Mouse (Mus musculus) limb, embryonic 15.5 days (tissue): ENCODE measurements around the gene Srsf11. TPM values are rescaled to one million over a fixed set of nuclear protein-coding genes. Genes with fewer than 3 reads are reported as not detected.
A peak's percentile ranks its signal among the peaks of the same experiment; 100 is the strongest.

ENCODE experiments used
- ATAC-seq: fragments of 200-750 bp; cut with Nextera tagmentation; 2 replicates; pipeline ENCODE4 v1.8.0; 2017; ENCODE audit warnings: low read depth, moderate TSS enrichment; ENCODE audit not compliant: insufficient number of reproducible peaks, low FRiP score, low TSS enrichment
- H3K27ac ChIP-seq: fragments of 300-500 bp; sonication (generic); 2 replicates; pipeline ENCODE4 v1.5.1; 2015; ENCODE audit warnings: moderate library complexity, mild to moderate bottlenecking, inconsistent platforms
- H3K27me3 ChIP-seq: fragments of 300-500 bp; sonication (generic); 2 replicates; pipeline ENCODE4 v1.6.1; 2015; ENCODE audit warnings: inconsistent platforms
- H3K36me3 ChIP-seq: fragments of 300-500 bp; sonication (generic); 2 replicates; pipeline ENCODE4 v1.6.1; 2015; ENCODE audit warnings: inconsistent platforms
- H3K4me1 ChIP-seq: fragments of 300-500 bp; sonication (generic); 2 replicates; pipeline ENCODE4 v1.6.1; 2015; ENCODE audit warnings: inconsistent platforms
- H3K4me2 ChIP-seq: fragments of 300-500 bp; sonication (generic); 2 replicates; pipeline ENCODE4 v1.6.1; 2015; ENCODE audit warnings: mild to moderate bottlenecking, inconsistent platforms
- H3K4me3 ChIP-seq: fragments of 300-500 bp; sonication (generic); 2 replicates; pipeline ENCODE4 v1.5.1; 2015; ENCODE audit warnings: mild to moderate bottlenecking, inconsistent platforms
- H3K9ac ChIP-seq: fragments of 300-500 bp; sonication (generic); 2 replicates; pipeline ENCODE4 v1.6.1; 2015; ENCODE audit warnings: inconsistent platforms
- H3K9me3 ChIP-seq: fragments of 300-500 bp; sonication (generic); 2 replicates; pipeline ENCODE4 v1.6.1; 2016; ENCODE audit warnings: inconsistent platforms
- WGBS: fragments of 180-500 bp; shearing (Covaris S2); methylation state at CpG from one replicate; pipeline ENCODE4 v1.1.7; 2015; 5-methylcytosine and 5-hydroxymethylcytosine counted together
- polyA plus RNA-seq: library from polyadenylated mRNA; unstranded; fragments of >200 nt; fragmentation: Nextera tagmentation; extraction: Ambion mirVana; gene quantifications from 2 replicates; pipeline ENCODE4 v1.2.1, GENCODE M21; 2015

Gene Srsf11
- polyA plus RNA-seq, result 228 and 247 TPM in 2 replicates

DNA sequence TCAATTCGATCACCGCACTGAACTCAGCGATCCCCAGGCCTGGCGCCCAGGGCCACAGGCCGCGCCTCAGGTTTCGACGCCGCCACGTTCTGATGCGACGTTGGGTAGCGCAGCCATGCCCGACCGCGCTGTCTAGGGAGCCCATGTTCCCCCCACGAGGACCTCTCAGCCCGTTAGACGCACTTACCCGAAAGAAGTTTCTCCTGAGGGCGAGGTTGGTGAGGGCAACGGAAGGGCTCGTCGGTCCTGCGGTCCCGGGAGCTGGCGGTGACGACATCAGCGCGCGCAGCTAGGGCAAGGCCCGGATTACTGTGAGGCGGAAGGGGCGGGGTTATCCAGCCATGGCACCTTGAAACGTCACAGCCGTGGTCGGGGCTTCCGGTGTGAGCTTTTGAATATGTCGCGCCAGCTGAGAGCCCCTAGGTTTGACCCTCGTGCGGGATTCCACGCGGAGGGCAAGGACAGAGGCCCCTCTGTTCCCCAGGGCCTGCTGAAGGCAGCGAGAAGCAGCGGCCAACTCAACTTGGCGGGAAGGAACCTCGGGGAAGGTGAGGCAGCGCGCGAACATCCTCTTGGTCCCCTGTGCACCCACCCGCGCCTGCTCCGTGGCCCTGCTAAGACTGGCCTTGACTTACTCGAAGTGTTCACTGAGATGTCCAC, at the start of gene Srsf11, which contains the start of gene Lrrc40:
Gene Srsf11 (minus strand): TSS at position 311 of the 660 bp plus-strand sequence.
Gene Lrrc40 (plus strand): TSS at position 334 of the 660 bp plus-strand sequence.
- peaks cover 23% of the 10 kb centered on the region for H3K4me1 ChIP-seq
- peak within 1 kb of the TSS; percentile 56 for H3K4me2 ChIP-seq
- H3K4me3 ChIP-seq, result peak within 1 kb of the TSS; percentile 96
- no peaks in the 10 kb centered on the region for H3K27me3 ChIP-seq
- peak; percentile 94 for ATAC-seq
- H3K27ac ChIP-seq, result peak within 1 kb of the TSS; percentile 89
- H3K9me3 ChIP-seq, result no peaks in the 10 kb centered on the region
- under 1% methylated on average over 55 of the region's 55 CpGs for WGBS
- peak within 1 kb of the TSS; percentile 89 for H3K9ac ChIP-seq
- H3K36me3 ChIP-seq, result no peaks in the 10 kb centered on the region

- Histone ChIP-seq H3K9ac (no peak overlapping the region), H3K27me3 (no peaks in the 10 kb centered on the region), H3K4me2 (no peak overlapping the region), H3K4me1 (no peaks in the 10 kb centered on the region), H3K36me3 (no peaks in the 10 kb centered on the region), H3K27ac (no peak overlapping the region), H3K4me3 (no peak overlapping the region), H3K9me3 (no peaks in the 10 kb centered on the region)
- WGBS, result 75% methylated on average over 5 of the region's 5 CpGs
- no peak for ATAC-seq
These were observed 41.4 kb upstream of the Srsf11 start for GRCm38 (mm10) chr3:158077828-158078227.

GRCm38 (mm10) chr3:158077380-158077772, 40.9 kb upstream of the Srsf11 start:
- no peaks in the 10 kb centered on the region for H3K27me3 ChIP-seq
- H3K27ac ChIP-seq, result no peak overlapping the region
- no peak for ATAC-seq
- no peak overlapping the region for H3K4me3 ChIP-seq
- H3K4me1 ChIP-seq, result no peaks in the 10 kb centered on the region
- 46% methylated on average over 1 of the region's 1 CpGs for WGBS
- no peaks in the 10 kb centered on the region for H3K36me3 ChIP-seq
- H3K9me3 ChIP-seq, result no peaks in the 10 kb centered on the region
- H3K4me2 ChIP-seq, result no peak overlapping the region
- no peak overlapping the region for H3K9ac ChIP-seq

DNA sequence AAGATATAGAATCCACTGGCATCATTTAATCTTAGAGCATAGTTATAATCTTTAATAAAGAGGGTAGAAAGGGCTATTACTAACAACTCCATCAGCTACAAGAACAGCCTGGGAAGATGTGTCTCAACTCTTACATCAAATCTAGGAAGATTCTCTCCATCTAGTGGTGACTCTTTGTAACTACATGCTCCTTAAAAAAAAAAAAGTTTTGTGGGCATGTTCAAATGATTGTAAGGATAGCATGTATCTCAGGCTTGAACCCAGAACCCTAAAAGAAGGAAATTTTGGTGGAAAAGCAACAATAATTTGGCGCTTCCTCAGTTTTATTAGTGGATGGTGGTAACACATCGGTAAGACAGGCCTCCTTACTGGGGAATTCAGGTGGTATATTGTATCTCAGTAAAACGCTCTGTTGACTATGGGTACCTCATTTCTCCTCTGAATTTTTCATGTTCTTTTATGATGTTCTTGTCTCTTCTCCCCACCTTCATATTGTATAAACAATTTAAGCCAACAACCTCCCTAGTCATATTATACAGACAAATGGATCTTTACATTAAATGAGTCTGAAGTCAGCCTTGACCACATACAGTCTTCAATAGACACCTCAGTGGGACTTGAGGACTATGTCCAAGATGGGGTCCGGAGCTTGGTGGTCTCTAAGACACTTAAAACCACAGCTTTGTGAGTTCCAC, 40.4 kb upstream of the Srsf11 start:
- no peak overlapping the region for H3K9ac ChIP-seq
- no peaks in the 10 kb centered on the region for H3K9me3 ChIP-seq
- H3K4me3 ChIP-seq, result no peak overlapping the region
- no peak for ATAC-seq
- H3K27ac ChIP-seq, result no peak overlapping the region
- H3K4me1 ChIP-seq, result no peaks in the 10 kb centered on the region
- H3K27me3 ChIP-seq, result no peaks in the 10 kb centered on the region
- no peaks in the 10 kb centered on the region for H3K36me3 ChIP-seq
- no peak overlapping the region for H3K4me2 ChIP-seq
- WGBS, result 40% methylated on average over 4 of the region's 4 CpGs

- no peaks in the 10 kb centered on the region for H3K36me3 ChIP-seq
- no peaks in the 10 kb centered on the region for H3K4me1 ChIP-seq
- H3K9ac ChIP-seq, result no peak overlapping the region
- ATAC-seq, result no peak
- H3K27me3 ChIP-seq, result no peaks in the 10 kb centered on the region
- no peak overlapping the region for H3K4me3 ChIP-seq
- H3K27ac ChIP-seq, result no peak overlapping the region
- H3K4me2 ChIP-seq, result no peak overlapping the region
- H3K9me3 ChIP-seq, result no peaks in the 10 kb centered on the region
- 82% methylated on average over 2 of the region's 2 CpGs for WGBS
These were observed 38.6 kb upstream of the Srsf11 start for GRCm38 (mm10) chr3:158075004-158075403.

DNA sequence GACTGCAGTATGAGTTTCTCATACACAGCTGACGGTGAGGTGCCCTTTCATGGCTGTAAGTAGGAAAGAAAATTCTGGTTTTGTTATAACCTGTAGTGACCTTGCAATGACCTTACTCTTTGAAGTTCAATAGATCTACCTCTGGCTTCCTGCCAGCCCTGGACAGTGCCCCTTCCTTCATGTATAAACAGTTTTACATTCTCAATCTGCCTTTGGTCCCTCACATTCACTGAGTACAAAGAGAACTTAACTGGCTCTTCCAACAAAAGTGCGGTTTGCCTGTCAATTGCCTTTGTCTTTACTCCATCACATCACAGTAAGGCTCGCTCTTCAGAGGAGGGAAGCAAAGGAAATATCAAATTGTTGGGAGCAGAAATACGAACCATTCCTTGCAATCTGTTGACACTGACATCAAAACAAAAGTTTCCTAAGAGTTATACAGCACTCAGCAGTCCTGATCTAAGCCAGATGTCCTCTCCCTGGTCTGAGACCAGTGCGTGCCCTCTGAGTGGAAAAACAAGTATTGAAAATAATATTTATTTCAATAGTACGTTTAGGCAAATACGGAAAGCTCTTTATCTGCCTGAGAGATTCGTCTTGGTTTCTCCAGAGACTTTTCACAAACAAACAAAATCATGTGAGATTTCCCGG, 32.3 kb upstream of the Srsf11 start:
- no peak overlapping the region for H3K27ac ChIP-seq
- peaks cover 10% of the 10 kb centered on the region; the same call in 1 of the 2 replicates for H3K36me3 ChIP-seq
- H3K4me1 ChIP-seq, result no peaks in the 10 kb centered on the region
- H3K9me3 ChIP-seq, result no peaks in the 10 kb centered on the region
- no peak for ATAC-seq
- H3K9ac ChIP-seq, result no peak overlapping the region
- WGBS, result 46% methylated on average over 9 of the region's 9 CpGs
- no peak overlapping the region for H3K4me3 ChIP-seq
- no peaks in the 10 kb centered on the region for H3K27me3 ChIP-seq
- H3K4me2 ChIP-seq, result no peak overlapping the region

DNA sequence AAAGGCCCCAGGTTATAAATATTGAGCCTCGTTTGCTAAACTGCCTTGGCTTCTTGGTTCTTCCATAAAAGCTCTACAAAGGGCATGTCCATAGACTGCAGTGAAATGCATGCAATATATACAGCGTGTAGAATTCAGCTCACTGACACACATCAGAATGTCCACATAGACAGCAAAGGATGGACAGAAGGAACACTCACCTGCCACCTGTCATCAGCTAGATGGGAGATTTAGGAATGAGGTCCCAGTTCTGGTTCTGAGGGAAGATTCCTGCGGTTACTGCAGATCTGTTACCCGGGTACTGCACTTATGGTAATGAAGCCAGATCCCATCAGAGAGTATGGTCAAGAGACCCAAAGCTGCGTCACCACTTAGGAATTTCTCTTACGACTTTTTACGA, 31.5 kb upstream of the Srsf11 start:
- Histone ChIP-seq H3K4me1 (no peaks in the 10 kb centered on the region), H3K9me3 (no peaks in the 10 kb centered on the region), H3K4me2 (no peak overlapping the region), H3K36me3 (peaks cover 13% of the 10 kb centered on the region), H3K27me3 (no peaks in the 10 kb centered on the region), H3K27ac (no peak overlapping the region), H3K9ac (no peak overlapping the region), H3K4me3 (no peak overlapping the region)
- WGBS, result 37% methylated on average over 7 of the region's 7 CpGs
- ATAC-seq, result no peak

DNA sequence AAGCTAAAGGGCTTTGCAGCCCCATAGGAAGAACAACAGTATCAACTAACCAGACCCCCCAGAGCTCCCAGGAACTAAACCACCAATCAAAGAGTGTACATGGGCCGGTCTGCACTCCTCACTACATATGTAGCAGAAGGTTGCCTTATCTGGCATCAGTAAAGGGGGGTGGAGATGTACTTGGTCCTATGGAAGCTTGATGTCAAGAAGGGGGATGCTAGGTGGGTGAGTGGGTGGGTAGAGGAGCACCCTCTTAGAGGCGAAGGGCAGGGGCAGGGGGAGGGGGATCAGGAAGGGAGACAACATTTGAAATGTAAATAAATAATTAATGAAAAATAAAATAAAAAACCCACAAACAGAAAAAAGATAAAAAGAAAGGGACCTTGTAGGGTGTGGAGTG, 28.8 kb upstream of the Srsf11 start:
- no peaks in the 10 kb centered on the region for H3K9me3 ChIP-seq
- H3K27me3 ChIP-seq, result no peaks in the 10 kb centered on the region
- no peak overlapping the region for H3K9ac ChIP-seq
- no peaks in the 10 kb centered on the region for H3K4me1 ChIP-seq
- H3K4me3 ChIP-seq, result no peak overlapping the region
- no peak overlapping the region for H3K27ac ChIP-seq
- no peak overlapping the region for H3K4me2 ChIP-seq
- 98% methylated on average over 2 of the region's 2 CpGs for WGBS
- peaks cover 16% of the 10 kb centered on the region for H3K36me3 ChIP-seq
- no peak for ATAC-seq

DNA sequence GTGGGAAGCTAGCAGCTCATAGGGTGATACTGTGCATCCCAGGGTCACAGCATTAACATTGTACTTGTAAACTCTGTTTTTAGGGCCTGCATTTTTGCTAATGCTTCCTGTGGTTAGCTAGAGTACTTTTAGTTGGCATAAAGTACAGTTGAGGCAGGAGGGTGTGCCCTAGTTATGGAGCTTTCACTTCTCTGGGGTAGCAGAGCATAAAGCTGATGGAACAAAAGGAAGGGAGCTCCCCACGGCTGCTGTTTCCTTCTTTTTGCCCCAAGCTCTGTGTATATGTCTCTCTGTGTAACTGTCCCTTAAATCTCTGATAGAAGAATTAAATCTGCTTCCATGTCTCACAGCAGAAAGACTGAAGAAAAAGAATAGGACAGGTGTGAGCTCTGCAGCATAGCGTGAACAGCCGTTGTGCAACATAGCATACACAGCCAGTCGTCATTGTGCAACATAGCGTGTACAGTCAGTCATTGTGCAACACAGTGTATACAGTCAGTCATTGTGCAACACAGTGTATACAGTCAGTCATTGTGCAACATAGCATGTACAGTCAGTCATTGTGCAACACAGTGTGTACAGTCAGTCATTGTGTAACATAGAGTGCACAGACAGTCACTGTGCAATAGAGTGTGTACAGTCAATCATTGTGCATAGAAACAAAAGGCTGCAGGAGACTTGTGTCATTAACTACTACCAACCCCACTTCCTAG, 25.5 kb upstream of the Srsf11 start:
- Histone ChIP-seq H3K27ac (no peak overlapping the region), H3K9ac (no peak overlapping the region), H3K4me1 (no peaks in the 10 kb centered on the region), H3K4me2 (no peak overlapping the region), H3K36me3 (peaks cover 35% of the 10 kb centered on the region), H3K9me3 (no peaks in the 10 kb centered on the region), H3K4me3 (no peak overlapping the region), H3K27me3 (no peaks in the 10 kb centered on the region)
- no peak for ATAC-seq
- WGBS, result 87% methylated on average over 5 of the region's 5 CpGs

DNA sequence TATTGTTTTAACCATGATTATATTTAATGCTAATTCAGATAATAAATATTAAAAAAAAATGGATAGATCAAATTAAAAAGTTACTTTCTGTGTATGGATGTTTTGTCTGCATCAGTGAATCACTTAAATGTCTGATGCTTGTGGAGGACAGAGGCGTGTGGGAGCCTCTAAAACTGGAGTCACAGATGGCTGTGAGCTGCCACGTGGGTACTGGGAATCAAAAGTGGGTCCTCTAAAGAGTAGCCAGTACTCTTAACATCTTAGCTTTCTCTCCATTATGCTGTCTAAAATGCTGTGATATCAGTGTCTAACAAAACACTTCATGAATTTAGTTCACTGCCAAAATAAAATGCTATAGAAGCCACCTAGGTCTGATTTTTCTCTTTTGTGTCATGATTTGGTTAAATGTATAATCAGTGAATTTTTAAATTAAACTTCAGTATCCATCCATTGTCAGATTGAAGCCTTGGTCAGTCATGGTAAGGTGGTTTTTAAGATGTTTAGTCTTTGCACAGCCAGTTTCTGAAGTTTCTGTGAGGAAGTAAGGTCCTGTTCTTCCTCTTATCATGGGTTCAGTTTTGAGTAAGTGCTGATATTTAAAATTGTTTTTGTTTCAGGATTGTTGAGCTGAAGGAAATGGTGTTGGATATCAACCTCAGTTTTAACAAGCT, 24.3 kb upstream of the Srsf11 start:
- Histone ChIP-seq H3K9ac (no peak overlapping the region), H3K4me3 (no peak overlapping the region), H3K36me3 (peaks cover 45% of the 10 kb centered on the region), H3K9me3 (no peaks in the 10 kb centered on the region), H3K27ac (no peak overlapping the region), H3K4me1 (no peaks in the 10 kb centered on the region), H3K27me3 (no peaks in the 10 kb centered on the region), H3K4me2 (no peak overlapping the region)
- ATAC-seq, result no peak
- 77% methylated on average over 2 of the region's 2 CpGs for WGBS

- no peak overlapping the region for H3K4me2 ChIP-seq
- H3K36me3 ChIP-seq, result peaks cover 22% of the 10 kb centered on the region
- ATAC-seq, result no peak
- no peaks in the 10 kb centered on the region for H3K4me1 ChIP-seq
- H3K27ac ChIP-seq, result no peak overlapping the region
- H3K27me3 ChIP-seq, result no peaks in the 10 kb centered on the region
- WGBS, result 80% methylated on average over 2 of the region's 2 CpGs
- no peak overlapping the region for H3K9ac ChIP-seq
- no peaks in the 10 kb centered on the region for H3K9me3 ChIP-seq
- no peak overlapping the region for H3K4me3 ChIP-seq
These were observed 13.1 kb upstream of the Srsf11 start for GRCm38 (mm10) chr3:158049508-158049907.
